Mouse (Mus musculus) C2C12 (cell line): Measurements from ENCODE around the gene Dnah3. TPM values are rescaled to one million over a fixed set of nuclear protein-coding genes. Genes with fewer than 3 reads are reported as not detected.

Experiments
- H3K27me3 ChIP-seq: one replicate; pipeline ENCODE4 v1.6.1; 2011; ENCODE audit not compliant: control insufficient read depth, insufficient read depth, insufficient read length
- H3K36me3 ChIP-seq: one replicate; pipeline ENCODE4 v1.6.1; 2011; ENCODE audit not compliant: control insufficient read depth, insufficient read depth
- H3K4me3 ChIP-seq: one replicate; pipeline ENCODE4 v1.5.1; 2011; ENCODE audit warnings: mild to moderate bottlenecking, control low read depth; ENCODE audit not compliant: poor library complexity, insufficient read depth, severe bottlenecking
- H3K79me2 ChIP-seq: one replicate; pipeline ENCODE4 v1.6.1; 2011; ENCODE audit not compliant: control insufficient read depth, insufficient read depth
- H3K79me3 ChIP-seq: one replicate; pipeline ENCODE4 v1.6.1; 2011; ENCODE audit warnings: low read depth, control low read depth
- H3ac ChIP-seq: one replicate; pipeline ENCODE3; 2011; ENCODE audit warnings: low read depth; ENCODE audit not compliant: control insufficient read depth, insufficient read length
- CEBPB ChIP-seq: IDR thresholded peaks from one replicate; pipeline ENCODE4 v1.6.1; 2011; ENCODE audit warnings: low read depth, mild to moderate bottlenecking, control low read depth, moderate library complexity
- CTCF ChIP-seq: IDR thresholded peaks from one replicate; pipeline ENCODE4 v1.5.1; 2011; ENCODE audit not compliant: control insufficient read depth, insufficient read depth, insufficient read length
- FOSL1 ChIP-seq: IDR thresholded peaks from one replicate; pipeline ENCODE4 v1.8.0; 2011; ENCODE audit warnings: mild to moderate bottlenecking, low read length; ENCODE audit not compliant: poor library complexity, insufficient read depth, severe bottlenecking
- MAX ChIP-seq: IDR thresholded peaks from one replicate; pipeline ENCODE4 v1.6.1; 2011; ENCODE audit warnings: mild to moderate bottlenecking, control low read depth
- MYOD1 ChIP-seq: IDR thresholded peaks from one replicate; pipeline ENCODE4 v1.6.1; 2011; ENCODE audit warnings: low read depth; ENCODE audit not compliant: control insufficient read depth, insufficient read length
- MYOG ChIP-seq: IDR thresholded peaks from one replicate; pipeline ENCODE4 v1.6.1; 2011; ENCODE audit not compliant: control insufficient read depth, insufficient read length; ENCODE audit errors: extremely low read depth
- USF1 ChIP-seq: IDR thresholded peaks from one replicate; pipeline ENCODE4 v1.6.1; 2011; ENCODE audit warnings: low read depth, mild to moderate bottlenecking, control low read depth, moderate library complexity
- polyA plus RNA-seq: library from polyadenylated mRNA; unstranded; fragments of >200 nt; fragmentation: generic; extraction: Trizol; gene quantifications from one replicate; pipeline ENCODE4 v1.2.1, GENCODE M21; 2012; ENCODE audit warnings: missing spikeins

The Dnah3 gene
- polyA plus RNA-seq, 1 experiment = not detected

DNA sequence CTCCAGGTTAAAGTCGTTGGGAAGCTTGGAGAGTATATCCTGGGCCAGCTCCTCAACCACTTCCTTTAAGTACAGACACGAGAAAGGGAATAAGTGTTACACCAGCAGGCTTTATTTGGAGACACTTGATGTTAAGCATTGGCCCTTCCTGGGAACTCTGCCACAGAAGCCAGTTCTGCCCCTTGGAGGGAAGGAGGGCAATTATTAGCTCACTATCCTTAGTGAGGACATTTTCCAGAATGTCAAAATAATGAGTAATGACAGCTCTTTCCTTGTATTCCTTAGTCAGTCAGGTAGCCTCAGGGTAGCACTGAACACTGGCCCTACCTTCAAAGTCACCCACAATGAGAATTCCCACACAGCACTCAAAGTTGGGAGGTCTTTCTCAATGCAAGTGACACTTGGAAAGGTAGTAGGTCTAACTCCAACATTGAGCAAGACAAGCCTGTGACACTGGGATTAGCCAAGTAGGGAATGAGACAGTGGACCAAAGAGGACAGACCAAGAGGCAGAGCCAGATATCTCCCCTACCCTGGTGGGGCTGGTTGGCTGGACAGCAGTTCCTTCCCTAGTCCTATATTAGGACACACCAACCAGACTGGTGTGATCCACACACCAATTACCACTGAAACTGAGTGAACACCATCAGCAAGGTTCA, 166.2 kb downstream of the Dnah3 start:
- Histone ChIP-seq H3K4me3 (no peak overlapping the region), H3K27me3 (no peaks in the 10 kb centered on the region), H3K79me2 (no peaks in the 10 kb centered on the region), H3K36me3 (no peaks in the 10 kb centered on the region), H3ac (no peak overlapping the region), H3K79me3 (no peaks in the 10 kb centered on the region)
- no peak for TF ChIP-seq CEBPB
- no peak for TF ChIP-seq CTCF
- TF ChIP-seq FOSL1 = no peak
- no peak for TF ChIP-seq MYOG
- no peak for TF ChIP-seq USF1
- no peak for TF ChIP-seq MAX
- TF ChIP-seq MYOD1 = no peak

GRCm38 (mm10) chr7:119921054-119921453, 174.0 kb downstream of the Dnah3 start:
- Histone ChIP-seq H3K27me3 (no peaks in the 10 kb centered on the region), H3K36me3 (no peaks in the 10 kb centered on the region), H3K79me3 (no peaks in the 10 kb centered on the region), H3ac (no peak overlapping the region), H3K79me2 (no peaks in the 10 kb centered on the region), H3K4me3 (no peak overlapping the region)
- no peak for TF ChIP-seq MAX
- TF ChIP-seq USF1 = no peak
- no peak for TF ChIP-seq FOSL1
- TF ChIP-seq MYOD1 = no peak
- TF ChIP-seq CEBPB = no peak
- no peak for TF ChIP-seq MYOG
- no peak for TF ChIP-seq CTCF

GRCm38 (mm10) chr7:119920457-119920856, 174.6 kb downstream of the Dnah3 start:
- Histone ChIP-seq H3K79me2 (no peaks in the 10 kb centered on the region), H3K79me3 (no peaks in the 10 kb centered on the region), H3K36me3 (no peaks in the 10 kb centered on the region), H3K27me3 (no peaks in the 10 kb centered on the region), H3ac (no peak overlapping the region), H3K4me3 (no peak overlapping the region)
- TF ChIP-seq MYOD1 = no peak

GRCm38 (mm10) chr7:119911727-119912126, 183.4 kb downstream of the Dnah3 start:
- Histone ChIP-seq H3K27me3 (no peaks in the 10 kb centered on the region), H3K36me3 (no peaks in the 10 kb centered on the region), H3K4me3 (no peak overlapping the region), H3ac (no peak overlapping the region), H3K79me3 (no peaks in the 10 kb centered on the region), H3K79me2 (no peaks in the 10 kb centered on the region)
- TF ChIP-seq FOSL1 (no peak), CTCF (no peak), MYOG (no peak), MYOD1 (no peak), CEBPB (no peak)

GRCm38 (mm10) chr7:119906523-119907215, 188.4 kb downstream of the Dnah3 start:
- Histone ChIP-seq H3K79me2 (no peaks in the 10 kb centered on the region), H3K79me3 (no peaks in the 10 kb centered on the region), H3K36me3 (no peaks in the 10 kb centered on the region), H3ac (no peak overlapping the region), H3K27me3 (no peaks in the 10 kb centered on the region), H3K4me3 (no peak overlapping the region)
- TF ChIP-seq MYOG (no peak), USF1 (no peak), CEBPB (no peak), MAX (no peak), FOSL1 (no peak), MYOD1 (no peak), CTCF (no peak)

DNA sequence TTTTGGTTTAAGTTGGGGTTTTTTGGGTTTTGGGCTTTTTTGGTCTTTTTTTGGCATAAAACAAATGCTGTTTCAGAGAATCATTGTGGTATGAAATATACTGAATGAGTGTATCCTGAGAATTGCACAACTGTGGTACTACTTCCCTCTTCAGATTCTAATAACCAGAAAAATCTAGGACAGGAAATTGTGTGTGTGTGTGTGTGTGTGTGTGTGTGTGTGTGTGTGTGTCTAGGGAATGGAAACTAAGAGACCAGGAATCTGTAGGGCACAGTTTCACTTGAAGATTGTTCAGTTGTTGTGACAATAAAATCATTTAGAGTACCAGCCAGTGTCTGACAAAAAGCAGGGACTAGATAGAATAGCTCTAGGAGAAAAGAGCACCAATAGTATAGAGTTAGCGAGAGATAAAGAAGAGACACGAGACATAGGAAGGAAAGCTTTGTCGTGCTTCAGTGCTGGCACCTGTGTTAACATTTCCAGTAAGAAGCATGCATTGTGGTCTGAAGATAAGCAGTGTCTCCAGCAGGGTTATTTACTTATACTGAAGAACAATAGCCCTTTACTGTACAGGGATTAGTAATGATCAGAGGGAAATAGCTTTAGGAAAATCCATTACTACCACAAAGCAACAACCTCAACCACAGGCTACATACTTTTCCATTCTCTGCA, 195.6 kb downstream of the Dnah3 start:
- no peaks in the 10 kb centered on the region for H3K79me3 ChIP-seq
- no peaks in the 10 kb centered on the region for H3K27me3 ChIP-seq
- no peak overlapping the region for H3K4me3 ChIP-seq
- no peaks in the 10 kb centered on the region for H3K36me3 ChIP-seq
- peaks cover 9% of the 10 kb centered on the region for H3K79me2 ChIP-seq
- TF ChIP-seq USF1 (no peak), CEBPB (no peak), CTCF (no peak), MYOG (no peak), FOSL1 (no peak), MYOD1 (no peak), MAX (no peak)
- no peak overlapping the region for H3ac ChIP-seq
